Mouse (Mus musculus) C2C12 (cell line): ENCODE measurements around the gene Cadps2. TPM values are rescaled to one million over a fixed set of nuclear protein-coding genes. Genes with fewer than 3 reads are reported as not detected.

Source experiments
- H3K27me3 ChIP-seq: one replicate; pipeline ENCODE4 v1.6.1; 2011; ENCODE audit not compliant: control insufficient read depth, insufficient read depth, insufficient read length
- H3K36me3 ChIP-seq: one replicate; pipeline ENCODE4 v1.6.1; 2011; ENCODE audit not compliant: control insufficient read depth, insufficient read depth
- H3K4me3 ChIP-seq: one replicate; pipeline ENCODE4 v1.5.1; 2011; ENCODE audit warnings: mild to moderate bottlenecking, control low read depth; ENCODE audit not compliant: poor library complexity, insufficient read depth, severe bottlenecking
- H3K79me2 ChIP-seq: one replicate; pipeline ENCODE4 v1.6.1; 2011; ENCODE audit not compliant: control insufficient read depth, insufficient read depth
- H3K79me3 ChIP-seq: one replicate; pipeline ENCODE4 v1.6.1; 2011; ENCODE audit warnings: low read depth, control low read depth
- H3ac ChIP-seq: one replicate; pipeline ENCODE3; 2011; ENCODE audit warnings: low read depth; ENCODE audit not compliant: control insufficient read depth, insufficient read length
- CEBPB ChIP-seq: IDR thresholded peaks from one replicate; pipeline ENCODE4 v1.6.1; 2011; ENCODE audit warnings: low read depth, mild to moderate bottlenecking, control low read depth, moderate library complexity
- CTCF ChIP-seq: IDR thresholded peaks from one replicate; pipeline ENCODE4 v1.5.1; 2011; ENCODE audit not compliant: control insufficient read depth, insufficient read depth, insufficient read length
- FOSL1 ChIP-seq: IDR thresholded peaks from one replicate; pipeline ENCODE4 v1.8.0; 2011; ENCODE audit warnings: mild to moderate bottlenecking, low read length; ENCODE audit not compliant: poor library complexity, insufficient read depth, severe bottlenecking
- MAX ChIP-seq: IDR thresholded peaks from one replicate; pipeline ENCODE4 v1.6.1; 2011; ENCODE audit warnings: mild to moderate bottlenecking, control low read depth
- MYOD1 ChIP-seq: IDR thresholded peaks from one replicate; pipeline ENCODE4 v1.6.1; 2011; ENCODE audit warnings: low read depth; ENCODE audit not compliant: control insufficient read depth, insufficient read length
- MYOG ChIP-seq: IDR thresholded peaks from one replicate; pipeline ENCODE4 v1.6.1; 2011; ENCODE audit not compliant: control insufficient read depth, insufficient read length; ENCODE audit errors: extremely low read depth
- USF1 ChIP-seq: IDR thresholded peaks from one replicate; pipeline ENCODE4 v1.6.1; 2011; ENCODE audit warnings: low read depth, mild to moderate bottlenecking, control low read depth, moderate library complexity
- polyA plus RNA-seq: library from polyadenylated mRNA; unstranded; fragments of >200 nt; fragmentation: generic; extraction: Trizol; gene quantifications from one replicate; pipeline ENCODE4 v1.2.1, GENCODE M21; 2012; ENCODE audit warnings: missing spikeins

Gene Cadps2
- polyA plus RNA-seq, 1 experiment = not detected

- H3K4me3 ChIP-seq = no peak overlapping the region
- H3K27me3 ChIP-seq = no peaks in the 10 kb centered on the region
- no peak for TF ChIP-seq MYOG
- H3K36me3 ChIP-seq = no peaks in the 10 kb centered on the region
- no peak overlapping the region for H3ac ChIP-seq
- no peaks in the 10 kb centered on the region for H3K79me2 ChIP-seq
- no peaks in the 10 kb centered on the region for H3K79me3 ChIP-seq
These were observed 190.5 kb downstream of the Cadps2 start for GRCm38 (mm10) chr6:23648732-23649131.

- Histone ChIP-seq H3ac (no peak overlapping the region), H3K79me2 (no peaks in the 10 kb centered on the region), H3K79me3 (no peaks in the 10 kb centered on the region), H3K4me3 (no peak overlapping the region), H3K27me3 (no peaks in the 10 kb centered on the region), H3K36me3 (no peaks in the 10 kb centered on the region)
- no peak for TF ChIP-seq CTCF
- TF ChIP-seq MYOG = no peak
- no peak for TF ChIP-seq USF1
- TF ChIP-seq FOSL1 = no peak
- no peak for TF ChIP-seq CEBPB
- TF ChIP-seq MYOD1 = no peak
- no peak for TF ChIP-seq MAX
These were observed 191.5 kb downstream of the Cadps2 start for GRCm38 (mm10) chr6:23647627-23648247.

- Histone ChIP-seq H3K36me3 (no peaks in the 10 kb centered on the region), H3K79me2 (no peaks in the 10 kb centered on the region), H3K79me3 (no peaks in the 10 kb centered on the region), H3K4me3 (no peak overlapping the region), H3ac (no peak overlapping the region), H3K27me3 (no peaks in the 10 kb centered on the region)
- TF ChIP-seq FOSL1 = no peak
- TF ChIP-seq MAX = no peak
- TF ChIP-seq CEBPB = no peak
- no peak for TF ChIP-seq MYOD1
- TF ChIP-seq USF1 = no peak
- no peak for TF ChIP-seq MYOG
- no peak for TF ChIP-seq CTCF
These were observed 202.1 kb downstream of the Cadps2 start for GRCm38 (mm10) chr6:23637081-23637480.

DNA sequence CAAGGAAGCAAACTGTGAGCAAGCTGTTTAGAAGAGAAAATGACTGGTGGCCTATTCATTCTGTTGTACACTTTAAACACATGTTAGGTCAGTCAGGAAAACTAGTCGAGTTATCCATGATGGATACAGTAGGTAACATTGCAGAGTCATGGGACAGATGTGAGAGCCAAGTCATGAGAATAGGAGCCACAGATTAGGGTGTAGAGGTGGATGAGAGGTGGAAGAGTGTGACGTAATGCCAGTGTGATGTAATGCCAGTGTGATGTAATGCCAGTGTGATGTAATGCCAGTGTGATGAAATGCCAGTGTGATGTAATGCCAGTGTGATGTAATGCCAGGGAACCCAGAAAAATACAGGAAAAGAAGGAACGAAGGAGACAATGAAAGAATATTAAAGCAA lies 204.0 kb downstream of the Cadps2 start:
- Histone ChIP-seq H3K36me3 (no peaks in the 10 kb centered on the region), H3K79me3 (no peaks in the 10 kb centered on the region), H3ac (no peak overlapping the region), H3K27me3 (no peaks in the 10 kb centered on the region), H3K4me3 (no peak overlapping the region), H3K79me2 (no peaks in the 10 kb centered on the region)
- TF ChIP-seq CEBPB (no peak), CTCF (no peak), MYOD1 (no peak), FOSL1 (no peak), MYOG (no peak), MAX (no peak), USF1 (no peak)

GRCm38 (mm10) chr6:23634016-23634415 lies 205.2 kb downstream of the Cadps2 start:
- no peak for TF ChIP-seq MYOD1
- no peak for TF ChIP-seq USF1
- TF ChIP-seq CTCF = no peak
- TF ChIP-seq MYOG = no peak
- TF ChIP-seq FOSL1 = no peak
- TF ChIP-seq MAX = no peak
- TF ChIP-seq CEBPB = no peak
- no peaks in the 10 kb centered on the region for H3K79me2 ChIP-seq
- no peaks in the 10 kb centered on the region for H3K79me3 ChIP-seq

GRCm38 (mm10) chr6:23630465-23630864 lies 208.8 kb downstream of the Cadps2 start:
- H3K36me3 ChIP-seq = no peaks in the 10 kb centered on the region
- no peak for TF ChIP-seq MYOG
- TF ChIP-seq FOSL1 = no peak
- no peak for TF ChIP-seq CTCF
- TF ChIP-seq MYOD1 = no peak
- no peak for TF ChIP-seq CEBPB
- TF ChIP-seq USF1 = no peak
- no peak for TF ChIP-seq MAX
- no peaks in the 10 kb centered on the region for H3K79me3 ChIP-seq
- H3ac ChIP-seq = no peak overlapping the region
- no peak overlapping the region for H3K4me3 ChIP-seq
- H3K27me3 ChIP-seq = no peaks in the 10 kb centered on the region
- H3K79me2 ChIP-seq = no peaks in the 10 kb centered on the region

More at GRCm38 (mm10) chr6:23634016-23634415, 205.2 kb downstream of the Cadps2 start:
- H3ac ChIP-seq = no peak overlapping the region
- no peaks in the 10 kb centered on the region for H3K36me3 ChIP-seq
- H3K27me3 ChIP-seq = no peaks in the 10 kb centered on the region
- no peak overlapping the region for H3K4me3 ChIP-seq
